Mouse (Mus musculus) hindbrain, embryonic 14.5 days (tissue): ENCODE data around the gene Glod5. TPM values are rescaled to one million over a fixed set of nuclear protein-coding genes. Genes with fewer than 3 reads are reported as not detected.

ENCODE experiments used
- polyA plus RNA-seq: library from polyadenylated mRNA; unstranded; fragments of >200 nt; fragmentation: Nextera tagmentation; extraction: Ambion mirVana; gene quantifications from 2 replicates; pipeline ENCODE4 v1.2.1, GENCODE M21; 2014

The Glod5 gene
- polyA plus RNA-seq, 1 experiment from 2014 or later, result 0.92 TPM

Other genes with a start within 250 kb of the Glod5 start
- 50.5 and 56.8 TPM in 2 replicates for gene Gripap1, start 228.7 kb downstream of the Glod5 start, polyA plus RNA-seq
- 4.1 and 5.0 TPM in 2 replicates for gene Kcnd1, start 196.2 kb downstream of the Glod5 start, polyA plus RNA-seq
- gene Otud5, start 177.1 kb downstream of the Glod5 start, polyA plus RNA-seq, result 29.3 and 30.8 TPM in 2 replicates
- gene Pim2, start 140.2 kb downstream of the Glod5 start, polyA plus RNA-seq, result 21.3 and 22.6 TPM in 2 replicates
- 23.9 and 28.1 TPM in 2 replicates for gene Slc35a2, start 134.5 kb downstream of the Glod5 start, polyA plus RNA-seq
- 178 and 180 TPM in 2 replicates for gene Pqbp1, start 119.2 kb downstream of the Glod5 start, polyA plus RNA-seq
- gene Timm17b, start 119.1 kb downstream of the Glod5 start, polyA plus RNA-seq, result 158 and 166 TPM in 2 replicates
- gene Gm10491, start 110.7 kb downstream of the Glod5 start, polyA plus RNA-seq, result not detected in 2 replicates
- gene Gm10490, start 109.0 kb downstream of the Glod5 start, polyA plus RNA-seq, result not detected in 2 replicates
- gene Pcsk1n, start 98.7 kb downstream of the Glod5 start, polyA plus RNA-seq, result 271 and 284 TPM in 2 replicates
- gene Eras, start 89.9 kb downstream of the Glod5 start, polyA plus RNA-seq, result not detected in 2 replicates
- 59.7 and 64.4 TPM in 2 replicates for gene Hdac6, start 70.6 kb downstream of the Glod5 start, polyA plus RNA-seq
- gene Gata1, start 40.4 kb downstream of the Glod5 start, polyA plus RNA-seq, result not detected in 2 replicates
- gene Suv39h1, start 56.3 kb upstream of the Glod5 start, polyA plus RNA-seq, result 36.4 and 37.9 TPM in 2 replicates
- 0.13 and 0.32 TPM in 2 replicates for gene Was, start 72.0 kb upstream of the Glod5 start, polyA plus RNA-seq
- gene Wdr13, start 114.4 kb upstream of the Glod5 start, polyA plus RNA-seq, result 56.6 and 60.9 TPM in 2 replicates
- gene Rbm3, start 127.4 kb upstream of the Glod5 start, polyA plus RNA-seq, result 304 and 340 TPM in 2 replicates
- gene Tbc1d25, start 157.7 kb upstream of the Glod5 start, polyA plus RNA-seq, result 22.3 and 24.5 TPM in 2 replicates
- 30.6 and 33.1 TPM in 2 replicates for gene Ebp, start 175.0 kb upstream of the Glod5 start, polyA plus RNA-seq
- gene Porcn, start 188.0 kb upstream of the Glod5 start, polyA plus RNA-seq, result 45.0 and 46.9 TPM in 2 replicates
- gene Ftsj1, start 233.9 kb upstream of the Glod5 start, polyA plus RNA-seq, result 49.5 and 51.0 TPM in 2 replicates